Mouse (Mus musculus) gastrocnemius, postnatal 14 days (tissue): ENCODE data around the gene Zdhhc8. TPM values are rescaled to one million over a fixed set of nuclear protein-coding genes. Genes with fewer than 3 reads are reported as not detected.
"Not testable (repeated sequence)": the region's sequence is repeated elsewhere in the genome, so short reads cannot be mapped to it uniquely, and the experiment has no call there.

Experiments used
- DNase-seq: peaks from one replicate; pipeline ENCODE4 v3.0.0; 2021; ENCODE audit warnings: mixed read lengths
- intact Hi-C: fragments of 180-260 bp; cut with DNase I; formaldehyde crosslinking; loops from one replicate; pipeline ENCODE4 v1.15.1; 2025; ENCODE audit warnings: low total_unique reads
- total RNA-seq, 2 experiments: library from RNA; stranded (reverse); gene quantifications; 2 replicates each; pipeline ENCODE4 v1.2.3; 2021

Zdhhc8 gene
- total RNA-seq, 2 experiments from 2014 or later = 20.3 to 21.7 TPM

GRCm38 (mm10) chr16:18203430-18204091, 31.4 kb downstream of the Zdhhc8 start:
- no peak for DNase-seq

GRCm38 (mm10) chr16:18202061-18202460, 32.9 kb downstream of the Zdhhc8 start:
- intact Hi-C loops = no loop called here
- DNase-seq = no peak

More at GRCm38 (mm10) chr16:18203430-18204091, 31.4 kb downstream of the Zdhhc8 start:
- intact Hi-C loops = no loop called here

DNA sequence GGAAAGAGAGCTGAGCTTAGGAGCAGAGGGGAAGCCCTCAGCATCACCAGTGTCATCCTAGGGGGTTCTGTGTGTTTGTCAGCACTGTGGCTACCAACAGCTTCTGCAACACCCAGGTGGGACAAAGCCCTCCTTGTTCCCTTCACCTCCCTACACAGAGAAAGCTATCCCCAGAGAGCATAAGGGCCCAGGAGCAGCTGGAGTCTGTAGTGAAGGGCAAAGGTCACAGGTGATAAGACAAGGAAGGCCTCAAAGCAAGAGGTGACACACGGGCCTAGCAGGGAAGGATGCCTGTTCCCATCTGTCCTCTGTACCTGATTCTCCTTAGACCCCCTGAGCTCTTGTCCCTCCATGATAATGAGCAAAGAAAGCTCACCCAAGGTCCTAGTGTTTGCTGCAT, 33.3 kb downstream of the Zdhhc8 start:
- intact Hi-C loops = no loop called here

DNA sequence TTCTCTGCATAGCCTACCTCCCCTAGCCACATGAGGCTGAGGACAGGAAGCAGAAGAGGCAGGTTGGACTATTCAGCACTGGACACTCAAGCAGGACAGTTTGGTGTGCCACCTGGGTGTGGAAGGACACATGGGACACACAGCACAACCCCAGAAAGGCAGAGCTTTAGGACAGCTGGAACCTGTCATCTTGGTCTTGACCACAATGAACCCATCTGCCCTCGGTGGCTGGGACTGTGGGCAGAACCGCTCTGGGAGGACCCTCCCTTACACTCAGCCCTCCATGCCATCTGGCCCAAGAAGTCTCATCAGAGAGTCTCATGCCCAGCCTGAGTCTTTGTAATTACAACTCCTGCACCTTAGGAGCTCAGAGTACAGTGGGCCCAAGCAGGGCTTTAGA, 34.9 kb downstream of the Zdhhc8 start:
- no peak for DNase-seq
- intact Hi-C loops = no loop called here

More for the DNA sequence above, 33.3 kb downstream of the Zdhhc8 start:
- DNase-seq = no peak

- intact Hi-C loops = no loop called here
- DNase-seq = no peak
Observed at GRCm38 (mm10) chr16:18198365-18199098, 36.4 kb downstream of the Zdhhc8 start.

DNA sequence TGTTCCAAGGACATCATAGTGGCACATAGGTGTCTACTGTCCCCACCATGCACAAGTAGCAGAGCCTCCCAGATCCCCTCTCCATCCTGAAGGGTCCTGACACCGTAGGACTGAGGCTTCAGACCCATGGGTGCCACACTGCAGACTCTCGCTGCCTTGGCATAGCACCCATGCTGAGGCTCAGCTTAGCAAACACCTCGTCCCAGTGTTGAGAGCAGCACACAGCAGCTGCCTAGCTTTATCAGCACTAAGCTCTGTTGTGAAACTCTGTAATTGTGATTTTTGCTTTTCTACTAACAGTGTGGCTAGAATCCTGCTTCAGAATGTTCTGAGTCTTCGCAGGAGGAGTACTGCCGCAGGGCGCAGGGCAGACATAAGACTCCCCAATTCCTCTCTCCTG, 37.1 kb downstream of the Zdhhc8 start:
- no peak for DNase-seq
- intact Hi-C loops = no loop called here

DNA sequence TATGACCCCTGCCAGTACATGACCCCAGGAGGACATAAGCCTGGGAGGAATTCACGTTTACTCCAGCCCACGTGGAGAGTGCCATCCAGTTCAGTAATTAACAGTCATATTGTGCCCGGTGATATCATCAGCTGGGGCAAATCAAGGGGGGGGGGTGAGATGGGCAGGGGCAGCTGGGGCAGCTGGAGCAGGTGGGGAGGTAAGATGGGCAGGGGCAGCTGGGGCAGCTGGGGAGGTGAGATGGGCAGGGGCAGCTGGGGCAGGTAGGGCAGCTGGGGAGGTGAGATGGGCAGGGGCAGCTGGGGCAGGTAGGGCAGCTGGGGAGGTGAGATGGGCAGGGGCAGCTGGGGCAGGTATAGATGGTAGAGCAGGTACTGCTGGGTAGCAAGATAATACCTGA, 39.4 kb downstream of the Zdhhc8 start:
- DNase-seq, intact Hi-C loops: not testable (repeated sequence)

GRCm38 (mm10) chr16:18195068-18195467, 39.9 kb downstream of the Zdhhc8 start:
- peak; percentile 32 for DNase-seq
- intact Hi-C loops = no loop called here

GRCm38 (mm10) chr16:18194208-18194985, 40.5 kb downstream of the Zdhhc8 start:
- intact Hi-C loops = no loop called here
- no peak for DNase-seq

GRCm38 (mm10) chr16:18191006-18191405, 43.9 kb downstream of the Zdhhc8 start:
- DNase-seq = no peak
- intact Hi-C loops = no loop called here

- DNase-seq = no peak
- intact Hi-C loops = no loop called here
Observed at GRCm38 (mm10) chr16:18187221-18187620, 47.7 kb downstream of the Zdhhc8 start.

GRCm38 (mm10) chr16:18186798-18187197, 48.1 kb downstream of the Zdhhc8 start:
- no peak for DNase-seq
- intact Hi-C loops = no loop called here

DNA sequence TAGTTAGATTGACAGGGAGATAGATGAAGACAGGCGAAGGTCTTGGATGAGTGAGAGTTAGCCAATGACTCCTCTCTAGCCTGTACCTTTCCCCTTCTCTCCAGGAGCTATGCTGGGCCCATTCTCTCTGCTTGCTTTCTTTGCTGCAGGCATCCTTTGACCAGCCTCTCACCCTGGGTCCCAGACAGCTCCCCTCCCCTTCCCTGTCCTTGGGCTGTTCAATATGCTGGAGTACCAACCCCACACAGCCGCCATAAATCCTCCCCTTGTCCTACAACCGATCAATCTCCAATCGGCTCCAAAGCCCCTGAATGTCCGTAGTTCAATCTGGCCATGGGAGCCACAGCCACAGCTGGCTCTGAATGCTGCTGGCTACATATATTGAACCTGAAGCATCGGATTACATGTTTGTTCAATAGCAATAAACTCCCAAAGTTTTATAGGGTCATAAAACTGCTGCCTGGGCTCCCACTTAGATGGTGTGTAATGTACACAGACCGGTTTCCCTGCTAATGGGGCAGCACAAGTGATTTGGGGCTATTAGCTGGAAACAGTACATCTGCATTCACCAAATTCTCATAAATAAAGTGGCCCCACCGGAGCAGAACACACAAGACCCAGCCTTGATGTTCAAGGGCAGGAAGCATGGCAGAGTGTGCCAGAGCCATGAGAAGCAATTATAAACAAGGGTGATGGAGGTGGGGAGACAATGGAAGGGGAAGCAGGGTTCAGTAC, 49.1 kb downstream of the Zdhhc8 start:
- DNase-seq = no peak
- intact Hi-C loops = no loop called here

DNA sequence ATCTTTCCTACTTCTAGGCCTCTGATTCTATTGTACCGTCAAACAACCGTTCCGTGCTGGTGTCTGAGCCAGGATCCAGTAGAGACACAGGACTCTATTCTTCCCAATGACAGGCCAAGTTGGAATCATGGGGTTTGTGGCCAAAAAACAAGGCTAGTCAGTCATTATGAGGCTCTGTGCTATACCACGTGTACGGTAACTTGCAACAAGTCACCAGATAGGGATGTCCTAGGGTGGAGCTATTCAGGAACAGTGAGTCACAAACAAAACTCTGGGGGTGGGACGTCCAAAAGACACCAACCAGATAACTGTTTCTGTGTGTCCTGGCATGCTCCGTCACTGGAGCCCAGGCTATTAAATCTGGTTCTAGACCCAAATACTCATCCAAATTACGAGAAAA, 52.2 kb downstream of the Zdhhc8 start:
- intact Hi-C loops = no loop called here
- no peak for DNase-seq

GRCm38 (mm10) chr16:18181398-18181797, 53.5 kb downstream of the Zdhhc8 start:
- intact Hi-C loops = no loop called here
- no peak for DNase-seq

GRCm38 (mm10) chr16:18179591-18179990, 55.3 kb downstream of the Zdhhc8 start:
- DNase-seq = no peak
- intact Hi-C loops = loop anchor here (5.0 kb wide), 1 partner anchor 33 kb away; no protein-coding TSS in a partner anchor

DNA sequence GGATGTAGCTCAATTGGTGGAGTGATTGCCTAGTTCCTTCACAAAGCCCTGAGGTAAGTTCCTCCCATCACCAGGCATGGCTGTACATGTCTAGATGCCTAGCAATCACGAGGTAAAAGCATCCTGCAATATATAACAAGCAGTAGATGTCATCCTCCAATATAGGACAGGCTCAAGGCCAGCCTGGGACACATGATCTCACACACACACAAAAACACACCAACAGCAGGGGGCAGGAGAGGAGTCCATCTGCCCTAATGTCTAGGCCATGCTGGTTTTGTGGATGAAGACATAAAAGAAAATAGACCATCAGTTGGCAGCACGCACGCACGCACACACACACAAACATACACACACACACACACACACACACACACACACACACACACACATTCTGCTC, 58.2 kb downstream of the Zdhhc8 start:
- intact Hi-C loops = loop anchor here (5.0 kb wide), 1 partner anchor 36 kb away; no protein-coding TSS in a partner anchor
- no peak for DNase-seq

DNA sequence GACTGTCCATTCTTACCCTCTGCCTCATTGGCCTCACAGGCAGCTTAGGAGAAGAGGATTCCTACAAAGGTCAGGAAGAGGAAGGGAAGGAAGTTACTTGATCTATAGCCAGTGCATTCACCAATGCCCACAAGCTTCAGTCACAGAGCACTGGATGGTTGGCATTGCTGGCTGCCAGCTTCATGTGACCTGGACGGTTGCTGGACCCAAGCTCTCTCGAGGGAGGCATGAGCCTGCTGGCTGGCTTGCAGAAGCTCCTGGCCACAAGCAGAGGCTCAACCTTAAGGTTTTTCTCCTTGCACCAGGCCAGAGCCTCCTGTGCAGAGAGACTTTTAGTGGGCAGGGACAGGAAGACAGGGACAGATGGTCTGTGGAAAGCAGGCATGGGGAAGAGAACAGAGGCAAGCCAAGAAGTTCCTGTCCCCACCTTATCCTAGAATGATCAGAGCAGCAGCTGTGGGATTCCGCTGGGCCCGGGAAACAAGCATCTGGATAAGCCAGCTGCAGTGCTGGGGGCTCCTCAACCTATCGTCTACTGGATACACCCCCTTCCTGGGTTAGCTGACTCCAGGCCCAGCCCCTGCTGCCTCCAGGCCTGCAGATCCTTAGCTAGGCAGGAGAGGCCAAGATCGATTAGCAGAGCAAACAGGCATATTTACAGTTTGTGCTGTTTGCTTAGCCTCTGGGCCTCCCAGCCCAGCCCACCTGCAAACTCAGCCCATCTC, 59.0 kb downstream of the Zdhhc8 start:
- intact Hi-C loops = loop anchor here (5.0 kb wide), 1 partner anchor 36 kb away; no protein-coding TSS in a partner anchor
- no peak for DNase-seq

DNA sequence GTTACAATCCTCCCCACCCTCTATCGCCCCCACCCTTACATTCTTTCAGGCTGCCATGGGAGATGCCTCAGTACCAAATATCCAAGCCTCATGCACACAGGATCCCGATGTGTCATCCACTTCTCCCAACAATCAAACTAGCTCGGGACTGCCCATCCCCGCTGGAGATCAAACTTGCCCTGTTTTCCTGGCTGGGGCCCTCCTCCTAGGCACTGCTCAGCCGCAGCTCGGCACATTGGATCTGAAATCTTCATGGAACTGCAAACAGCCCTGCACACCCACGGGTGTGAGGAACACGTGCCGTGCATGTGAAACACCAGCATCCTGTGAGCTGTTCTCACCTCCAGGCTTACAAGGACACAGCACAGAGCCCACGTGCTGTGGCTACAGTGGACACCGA, 61.1 kb downstream of the Zdhhc8 start:
- intact Hi-C loops = loop anchor here (2.0 kb wide), 1 partner anchor 47 kb away; the partner anchor contains the start of gene Rtn4r
- no peak for DNase-seq
